Comparison of ENCODE assay signal across 9 mouse cellular contexts in genomic region chr9:120778423-120778822, GRCm38 (mm10).
DNase-seq lines count a peak whose midpoint lies in the region; ATAC-seq and TF ChIP-seq lines count a peak whose summit lies in the region.
"Had no signal": no experiment of that assay in that cellular context is flagged by ENCODE, and none has a peak within 500 bp of the region (broad histone marks: within the 10 kb centered on the region; RNA-seq: fewer than 3 reads in every experiment).

No protein-coding gene starts in this region.

- no peak overlapping the region for H3K4me2 ChIP-seq in embryonic facial prominence, embryonic 15.5 days (replicated peaks)
- H3K4me2 ChIP-seq in lung, embryonic 15.5 days = no peak overlapping the region
- H3K4me2 ChIP-seq: forebrain, embryonic 12.5 days; midbrain, embryonic 13.5 days had no signal

- 27% methylated on average over 2 of the region's 2 CpGs for WGBS in embryonic facial prominence, embryonic 15.5 days
- 20% methylated on average over 2 of the region's 2 CpGs for WGBS in lung, embryonic 15.5 days

- H3K27me3 ChIP-seq in embryonic facial prominence, embryonic 15.5 days = no peaks in the 10 kb centered on the region
- H3K27me3 ChIP-seq in lung, embryonic 15.5 days = no peaks in the 10 kb centered on the region
- H3K27me3 ChIP-seq: forebrain, embryonic 12.5 days; midbrain, embryonic 13.5 days had no signal

- no peaks in the 10 kb centered on the region for H3K36me3 ChIP-seq in embryonic facial prominence, embryonic 15.5 days
- H3K36me3 ChIP-seq in lung, embryonic 15.5 days = no peaks in the 10 kb centered on the region
- H3K36me3 ChIP-seq: forebrain, embryonic 12.5 days; midbrain, embryonic 13.5 days had no signal

- peak overlapping the region; percentile 51; the same call in 1 of the 2 replicates for H3K27ac ChIP-seq in cortical plate, adult 2 months (ENCODE audit: insufficient read depth, low read length)
- peak overlapping the region; percentile 48; the same call in 1 of the 2 replicates for H3K27ac ChIP-seq in embryonic facial prominence, embryonic 15.5 days (replicated peaks)
- H3K27ac ChIP-seq in lung, embryonic 15.5 days = peak overlapping the region; percentile 79
- H3K27ac ChIP-seq: forebrain, embryonic 12.5 days; midbrain, embryonic 13.5 days had no signal

- H3K4me1 ChIP-seq in cortical plate, adult 2 months (ENCODE audit: control insufficient read depth, insufficient read depth, low read length) = no peaks in the 10 kb centered on the region
- peaks cover 9% of the 10 kb centered on the region for H3K4me1 ChIP-seq in embryonic facial prominence, embryonic 15.5 days
- peaks cover 36% of the 10 kb centered on the region for H3K4me1 ChIP-seq in lung, embryonic 15.5 days
- H3K4me1 ChIP-seq: forebrain, embryonic 12.5 days; midbrain, embryonic 13.5 days had no signal

- H3K4me3 ChIP-seq in cortical plate, adult 2 months (ENCODE audit: insufficient read depth, low read length) = no peak overlapping the region
- no peak overlapping the region for H3K4me3 ChIP-seq in embryonic facial prominence, embryonic 15.5 days (replicated peaks)
- no peak overlapping the region for H3K4me3 ChIP-seq in lung, embryonic 15.5 days
- H3K4me3 ChIP-seq: forebrain, embryonic 12.5 days; midbrain, embryonic 13.5 days had no signal

- TF ChIP-seq POLR2A in cortical plate, adult 2 months (IDR thresholded peaks at IDR 0.05; ENCODE audit: extremely low read depth, insufficient read depth, low read length) = no peak

- H3K9me3 ChIP-seq in embryonic facial prominence, embryonic 15.5 days (replicated peaks) = no peaks in the 10 kb centered on the region
- no peaks in the 10 kb centered on the region for H3K9me3 ChIP-seq in lung, embryonic 15.5 days
- H3K9me3 ChIP-seq: forebrain, embryonic 12.5 days; midbrain, embryonic 13.5 days had no signal

- ATAC-seq in embryonic facial prominence, embryonic 15.5 days (ENCODE audit: insufficient number of reproducible peaks, low FRiP score, low TSS enrichment, low read depth) = peak; percentile 63; the same call in 1 of the 2 replicates
- peak; percentile 50; the same call in 1 of the 2 replicates for ATAC-seq in lung, embryonic 15.5 days (ENCODE audit: borderline replicate concordance, extremely low read depth, low FRiP score, low TSS enrichment)
- no peak for ATAC-seq in activated CD4-positive, CD25-positive, alpha-beta regulatory T cell, adult 4 months
- ATAC-seq: midbrain, embryonic 13.5 days had no signal

- no peak for TF ChIP-seq CTCF in cortical plate, adult 2 months (IDR thresholded peaks at IDR 0.05; ENCODE audit: extremely low read depth, insufficient read depth, low read length)

- H3K9ac ChIP-seq in embryonic facial prominence, embryonic 15.5 days = no peak overlapping the region
- H3K9ac ChIP-seq in lung, embryonic 15.5 days = no peak overlapping the region
- H3K9ac ChIP-seq: forebrain, embryonic 12.5 days; midbrain, embryonic 13.5 days had no signal

- DNase-seq in kidney, adult 11 months = peak; percentile 73
- no peak for DNase-seq in ovary, postnatal 14 days (ENCODE audit: low spot score)
- no peak for DNase-seq in ovary, postnatal 10 days (ENCODE audit: low spot score)
